Mouse (Mus musculus) left cerebral cortex, postnatal 14 days (tissue): ENCODE measurements around the gene Ube2u. TPM values are rescaled to one million over a fixed set of nuclear protein-coding genes. Genes with fewer than 3 reads are reported as not detected.
"Not testable (repeated sequence)": the region's sequence is repeated elsewhere in the genome, so short reads cannot be mapped to it uniquely, and the experiment has no call there.

Source experiments
- DNase-seq, 2 experiments: peaks; one replicate each; pipeline ENCODE4 v3.0.0; 2021 to 2022; ENCODE audit warnings: low spot score in 2 of 2, mixed read lengths in 1 of 2
- intact Hi-C: fragments of 180-260 bp; cut with DNase I; formaldehyde crosslinking; loops from one replicate; pipeline ENCODE4 v1.15.1; 2025
- long read RNA-seq, 2 experiments: library from polyadenylated mRNA; stranded (forward); transcript quantifications; one replicate each; pipeline ENCODE4 v2.0.0; 2021
- total RNA-seq, 2 experiments: library from RNA; stranded (reverse); gene quantifications; 2 replicates each; pipeline ENCODE4 v1.2.3; 2021

Ube2u gene
- not detected for total RNA-seq
- long read RNA-seq, experiment 1 = 0 reads
- long read RNA-seq, experiment 2 = 0 reads

- peak; percentile 35 to 56 for DNase-seq
- intact Hi-C loops = no loop called here
These were observed at the start of gene Ube2u for GRCm38 (mm10) chr4:100478592-100479321. Gene Ube2u, plus strand, starts transcription at chr4:100478849.

GRCm38 (mm10) chr4:100429371-100429900 lies 49.2 kb upstream of the Ube2u start:
- intact Hi-C loops = no loop called here
- DNase-seq = no peak

GRCm38 (mm10) chr4:100435281-100436168 lies 43.1 kb upstream of the Ube2u start:
- intact Hi-C loops = no loop called here
- no peak for DNase-seq

GRCm38 (mm10) chr4:100436169-100436547 lies 42.5 kb upstream of the Ube2u start:
- intact Hi-C loops = no loop called here
- DNase-seq = no peak

- no peak for DNase-seq
- intact Hi-C loops = no loop called here
These were observed 31.8 kb upstream of the Ube2u start for GRCm38 (mm10) chr4:100446897-100447296.

- no peak for DNase-seq
- intact Hi-C loops = no loop called here
These were observed 16.0 kb upstream of the Ube2u start for GRCm38 (mm10) chr4:100462493-100463120.

GRCm38 (mm10) chr4:100488447-100488846 lies 9.8 kb downstream of the Ube2u start:
- DNase-seq = no peak
- intact Hi-C loops = no loop called here

GRCm38 (mm10) chr4:100495176-100495575 lies 16.5 kb downstream of the Ube2u start:
- intact Hi-C loops = no loop called here
- DNase-seq = no peak

- DNase-seq = no peak
- intact Hi-C loops = no loop called here
These were observed 17.9 kb downstream of the Ube2u start for GRCm38 (mm10) chr4:100496521-100496920.

- intact Hi-C loops = no loop called here
- DNase-seq = peak in 1 of 2 experiments; percentile 15
These were observed 19.5 kb downstream of the Ube2u start for GRCm38 (mm10) chr4:100498192-100498591.

GRCm38 (mm10) chr4:100499037-100499601 lies 20.5 kb downstream of the Ube2u start:
- DNase-seq, intact Hi-C loops: not testable (repeated sequence)

GRCm38 (mm10) chr4:100503337-100503736 lies 24.7 kb downstream of the Ube2u start:
- intact Hi-C loops = no loop called here
- DNase-seq = no peak

- intact Hi-C loops = no loop called here
- no peak for DNase-seq
These were observed 39.0 kb downstream of the Ube2u start for GRCm38 (mm10) chr4:100517646-100518045.

GRCm38 (mm10) chr4:100522534-100522933 lies 43.9 kb downstream of the Ube2u start:
- intact Hi-C loops = no loop called here
- no peak for DNase-seq

- intact Hi-C loops = no loop called here
- no peak for DNase-seq
These were observed 46.1 kb downstream of the Ube2u start for GRCm38 (mm10) chr4:100524741-100525140.

GRCm38 (mm10) chr4:100526296-100526695 lies 47.6 kb downstream of the Ube2u start:
- DNase-seq = no peak
- intact Hi-C loops = no loop called here

GRCm38 (mm10) chr4:100527086-100527485 lies 48.4 kb downstream of the Ube2u start:
- intact Hi-C loops = no loop called here
- DNase-seq = no peak

GRCm38 (mm10) chr4:100527554-100528001 lies 48.9 kb downstream of the Ube2u start:
- intact Hi-C loops = no loop called here
- peak in 1 of 2 experiments; percentile 8 for DNase-seq

GRCm38 (mm10) chr4:100533607-100534006 lies 55.0 kb downstream of the Ube2u start:
- intact Hi-C loops = loop anchor here (2.0 to 5.0 kb wide), 3 partner anchors 436 to 525 kb away; partner anchors contain the start of gene Ror1
- peak in 1 of 2 experiments; percentile 8 for DNase-seq
